ENCODE assay signal across 22 mouse cellular contexts in the genomic region with DNA sequence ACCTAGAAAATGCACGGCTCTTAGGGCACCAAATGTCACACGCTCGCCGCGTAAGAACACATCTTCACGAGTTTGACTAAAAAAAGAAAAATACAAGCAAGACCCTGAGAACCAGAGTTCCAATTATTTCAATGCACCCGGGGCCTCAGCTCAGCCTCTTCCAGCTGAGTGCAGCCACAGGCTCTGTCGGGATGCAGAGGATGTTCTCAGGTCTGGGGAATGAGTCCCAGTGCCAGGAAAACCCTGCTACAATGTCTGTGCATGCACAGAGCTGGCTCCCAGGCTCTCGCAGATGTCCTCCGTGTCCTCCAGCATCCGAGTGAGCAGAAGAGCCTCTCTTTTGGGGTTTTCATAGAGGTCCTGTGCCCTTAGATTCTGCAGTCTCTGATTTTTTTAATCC.
A peak's percentile ranks its signal among the peaks of the same experiment; 100 is the strongest.
DNase-seq lines count a peak whose midpoint lies in the region; ATAC-seq and TF ChIP-seq lines count a peak whose summit lies in the region.
"Had no signal": no experiment of that assay in that cellular context is flagged by ENCODE, and none has a peak within 500 bp of the region (broad histone marks: within the 10 kb centered on the region; RNA-seq: fewer than 3 reads in every experiment).

No protein-coding gene starts in this region.

- no peaks in the 10 kb centered on the region for H3K36me3 ChIP-seq in hindbrain, postnatal 0 days (ENCODE audit: insufficient read depth, low read length)
- no peaks in the 10 kb centered on the region for H3K36me3 ChIP-seq in hindbrain, embryonic 10.5 days
- H3K36me3 ChIP-seq: embryonic facial prominence, embryonic 12.5 days; forebrain, embryonic 15.5 days; hindbrain, embryonic 15.5 days; kidney, embryonic 15.5 days; limb, embryonic 12.5 days; liver, embryonic 12.5 days; neural tube, embryonic 12.5 days had no signal

- DNase-seq in cerebellum, postnatal 25 days = peak; percentile 5 to 7
- no peak for DNase-seq in cerebellum, adult 8-10 months
- peak; percentile 10 for DNase-seq in hindbrain, postnatal 0 days (ENCODE audit: low spot score)
- DNase-seq in hindbrain, embryonic 10.5 days (ENCODE audit: low spot score) = no peak
- DNase-seq in gastrocnemius, postnatal 4 days (ENCODE audit: low spot score in 2 of 2) = peak; percentile 32 to 64
- DNase-seq in urinary bladder, postnatal 36 days (ENCODE audit: low spot score in 2 of 2) = no peak
- DNase-seq in thymus, postnatal 14 days = no peak
- DNase-seq: adrenal gland, postnatal 14 days; lung, adult 2 months; thymus, postnatal 36 days had no signal

- H3K27me3 ChIP-seq in hindbrain, postnatal 0 days (ENCODE audit: insufficient read depth, low read length) = no peaks in the 10 kb centered on the region
- H3K27me3 ChIP-seq in hindbrain, embryonic 10.5 days (ENCODE audit: insufficient read depth, poor library complexity, severe bottlenecking) = no peaks in the 10 kb centered on the region
- H3K27me3 ChIP-seq: embryonic facial prominence, embryonic 12.5 days; forebrain, embryonic 15.5 days; hindbrain, embryonic 15.5 days; kidney, embryonic 15.5 days; limb, embryonic 12.5 days; liver, embryonic 12.5 days; neural tube, embryonic 12.5 days had no signal

- no peak overlapping the region for H3K27ac ChIP-seq in hindbrain, postnatal 0 days
- no peak overlapping the region for H3K27ac ChIP-seq in hindbrain, embryonic 10.5 days
- H3K27ac ChIP-seq in embryonic fibroblast, embryonic 13.5 days (ENCODE audit: insufficient read depth, low read length) = peak overlapping the region; percentile 24; the same call in 1 of the 2 replicates
- H3K27ac ChIP-seq: embryonic facial prominence, embryonic 12.5 days; forebrain, embryonic 15.5 days; heart, adult 2 months; hindbrain, embryonic 15.5 days; kidney, embryonic 15.5 days; limb, embryonic 12.5 days; liver, embryonic 12.5 days; neural tube, embryonic 12.5 days had no signal

- H3K4me1 ChIP-seq in hindbrain, postnatal 0 days (ENCODE audit: insufficient read depth, low read length) = no peaks in the 10 kb centered on the region
- no peaks in the 10 kb centered on the region for H3K4me1 ChIP-seq in hindbrain, embryonic 10.5 days (replicated peaks)
- H3K4me1 ChIP-seq in embryonic fibroblast, embryonic 13.5 days (ENCODE audit: control insufficient read depth, insufficient read depth, low read length) = no peaks in the 10 kb centered on the region
- H3K4me1 ChIP-seq: embryonic facial prominence, embryonic 12.5 days; forebrain, embryonic 15.5 days; hindbrain, embryonic 15.5 days; kidney, embryonic 15.5 days; liver, embryonic 12.5 days; neural tube, embryonic 12.5 days had no signal

- H3K9me3 ChIP-seq in hindbrain, postnatal 0 days (ENCODE audit: low read length) = no peaks in the 10 kb centered on the region
- H3K9me3 ChIP-seq in hindbrain, embryonic 10.5 days = no peaks in the 10 kb centered on the region
- H3K9me3 ChIP-seq: embryonic facial prominence, embryonic 12.5 days; forebrain, embryonic 15.5 days; hindbrain, embryonic 15.5 days; kidney, embryonic 15.5 days; liver, embryonic 12.5 days; neural tube, embryonic 12.5 days had no signal

- no peak for TF ChIP-seq POLR2A in embryonic fibroblast, embryonic 13.5 days (IDR thresholded peaks at IDR 0.05; ENCODE audit: low read depth, low read length)

- ATAC-seq in hindbrain, postnatal 0 days = no peak
- ATAC-seq: activated CD4-positive, CD25-positive, alpha-beta regulatory T cell, adult 4 months; forebrain, embryonic 15.5 days; intestine, embryonic 16.5 days; liver, embryonic 12.5 days had no signal

- no peak for TF ChIP-seq CTCF in hindbrain, postnatal 0 days (IDR thresholded peaks at IDR 0.05; ENCODE audit: low read depth)
- TF ChIP-seq CTCF in embryonic fibroblast, embryonic 13.5 days (IDR thresholded peaks at IDR 0.05; ENCODE audit: borderline replicate concordance, insufficient read depth, low read length) = no peak

- no peak overlapping the region for H3K4me2 ChIP-seq in hindbrain, postnatal 0 days (ENCODE audit: low read depth, low read length)
- H3K4me2 ChIP-seq: embryonic facial prominence, embryonic 12.5 days; forebrain, embryonic 15.5 days; hindbrain, embryonic 15.5 days; kidney, embryonic 15.5 days; limb, embryonic 12.5 days; liver, embryonic 12.5 days; midbrain, embryonic 11.5 days; neural tube, embryonic 12.5 days had no signal

- H3K4me3 ChIP-seq in hindbrain, postnatal 0 days (ENCODE audit: low read length) = no peak overlapping the region
- no peak overlapping the region for H3K4me3 ChIP-seq in hindbrain, embryonic 10.5 days
- H3K4me3 ChIP-seq in embryonic fibroblast, embryonic 13.5 days (ENCODE audit: insufficient read depth, low read length) = no peak overlapping the region
- H3K4me3 ChIP-seq: embryonic facial prominence, embryonic 12.5 days; forebrain, embryonic 15.5 days; heart, adult 2 months; hindbrain, embryonic 15.5 days; kidney, embryonic 15.5 days; limb, embryonic 12.5 days; liver, embryonic 12.5 days; neural tube, embryonic 12.5 days had no signal

- H3K9ac ChIP-seq in hindbrain, postnatal 0 days (replicated peaks; ENCODE audit: low read length) = no peak overlapping the region
- H3K9ac ChIP-seq: embryonic facial prominence, embryonic 12.5 days; forebrain, embryonic 15.5 days; hindbrain, embryonic 15.5 days; kidney, embryonic 15.5 days; limb, embryonic 12.5 days; liver, embryonic 12.5 days; neural tube, embryonic 12.5 days had no signal

- 60% methylated on average over 11 of the region's 11 CpGs for WGBS in hindbrain, postnatal 0 days
- WGBS in hindbrain, embryonic 10.5 days = 80% methylated on average over 11 of the region's 11 CpGs

Comparison
In these comparisons a context has a peak if more than half of its experiments do, and no peak if none do; other contexts are left out.
1. DNase-seq: peak in cerebellum, postnatal 25 days (2 of 2), hindbrain, postnatal 0 days (single experiment) and gastrocnemius, postnatal 4 days (2 of 2); none in cerebellum, adult 8-10 months (single experiment), hindbrain, embryonic 10.5 days (single experiment), urinary bladder, postnatal 36 days (0 of 2) and thymus, postnatal 14 days (single experiment).